Mouse (Mus musculus): ENCODE data around the gene Kat2b.
"Not testable (repeated sequence)": the region's sequence is repeated elsewhere in the genome, so short reads cannot be mapped to it uniquely, and the experiment has no call there.

Gene Kat2b

DNA sequence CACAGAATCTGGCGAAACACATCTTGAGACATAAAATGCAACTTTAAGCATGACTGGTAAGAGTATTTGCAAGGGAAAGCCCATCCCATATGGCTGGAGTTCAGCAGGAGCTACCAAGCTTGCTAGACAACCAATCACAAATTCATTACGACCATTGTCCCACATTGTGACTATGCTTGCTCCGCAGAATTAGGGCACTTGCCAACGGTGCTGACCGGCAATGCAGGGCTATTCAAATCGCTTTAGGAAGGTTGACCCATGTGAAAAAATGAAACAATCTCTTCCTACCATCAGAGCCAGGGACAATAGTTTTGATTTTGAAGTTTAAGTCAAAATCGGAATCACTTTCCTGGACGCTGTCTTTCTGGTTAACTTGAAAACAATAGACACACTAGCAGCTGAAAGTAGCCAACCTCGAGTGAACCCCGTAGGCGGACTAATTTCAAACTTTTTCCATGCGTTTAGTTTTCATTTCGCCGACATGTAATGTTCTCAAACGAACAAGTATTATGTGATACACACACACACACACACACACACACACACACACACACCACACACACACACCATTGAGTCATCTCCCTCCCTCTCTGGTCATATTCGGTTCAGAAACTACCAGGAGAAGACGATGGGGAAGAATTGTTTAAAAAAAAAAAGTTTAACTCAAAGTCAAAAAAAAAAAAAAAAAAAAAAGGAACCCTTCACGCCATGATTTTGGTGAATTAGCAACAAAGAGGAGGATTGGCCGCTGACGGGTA is at the start of gene Kat2b:
Gene Kat2b, plus strand, starts transcription at position 701 of the 758 bp plus-strand sequence.
- peak; percentile 46 to 58 for DNase-seq

DNA sequence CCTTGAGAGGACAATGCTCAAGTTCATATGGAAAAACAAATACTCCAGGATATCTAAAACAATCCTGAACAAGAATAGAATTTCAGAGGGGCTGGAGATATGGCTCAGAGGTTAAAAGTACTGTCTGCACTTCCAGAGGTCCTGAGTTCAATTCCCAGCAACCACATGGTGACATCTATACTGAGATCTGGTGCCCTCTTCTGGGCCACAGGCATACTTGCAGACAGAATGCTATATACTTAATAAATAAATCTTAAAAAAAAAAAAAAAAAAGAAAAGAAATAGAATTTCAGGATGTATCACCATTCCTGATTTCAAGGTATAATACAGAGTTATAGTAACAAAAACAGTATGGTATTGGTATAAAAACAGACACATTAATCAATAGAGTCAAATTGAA is 47.3 kb upstream of the Kat2b start:
- DNase-seq, result no peak

DNA sequence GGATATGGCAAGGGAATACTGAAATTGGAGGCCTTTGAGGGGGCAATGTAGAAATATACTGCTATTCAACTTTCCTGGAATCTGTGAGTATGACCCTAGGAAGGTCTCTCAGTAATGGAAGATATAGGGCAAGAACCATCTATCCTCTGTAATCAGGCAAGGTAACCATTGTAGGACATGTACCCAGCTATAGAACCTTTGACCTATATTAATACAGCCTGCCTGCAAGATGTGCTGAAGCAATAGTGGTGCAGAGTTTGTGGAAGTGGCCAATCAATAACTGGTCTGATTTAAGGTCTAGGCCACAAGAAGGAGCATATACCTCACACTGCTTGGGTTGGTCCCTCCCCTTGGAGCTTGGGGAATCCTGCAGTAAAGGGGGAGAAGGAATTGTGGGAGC is 46.2 kb upstream of the Kat2b start:
- no peak for DNase-seq

DNA sequence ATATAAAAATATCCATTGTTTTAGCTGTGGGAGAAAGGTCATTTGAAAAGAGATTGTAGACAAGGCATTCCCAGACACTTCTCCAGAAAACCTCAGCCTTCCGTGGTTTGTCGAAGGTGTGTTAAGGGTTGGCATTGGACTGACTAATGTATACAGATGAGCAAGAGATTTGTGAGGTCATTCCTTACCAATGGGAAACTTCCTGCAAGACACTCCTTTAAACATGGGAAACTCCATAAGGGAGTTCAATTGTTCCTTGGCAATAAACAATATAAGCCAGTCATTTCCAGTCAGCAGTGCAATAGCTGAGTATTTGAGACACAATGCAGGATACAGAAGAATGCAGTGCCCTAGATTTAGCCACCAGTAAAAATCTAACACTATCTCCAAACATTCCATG is 38.6 kb upstream of the Kat2b start:
- DNase-seq, result no peak

GRCm38 (mm10) chr17:53531160-53531559 is 35.5 kb upstream of the Kat2b start:
- DNase-seq, result no peak

DNA sequence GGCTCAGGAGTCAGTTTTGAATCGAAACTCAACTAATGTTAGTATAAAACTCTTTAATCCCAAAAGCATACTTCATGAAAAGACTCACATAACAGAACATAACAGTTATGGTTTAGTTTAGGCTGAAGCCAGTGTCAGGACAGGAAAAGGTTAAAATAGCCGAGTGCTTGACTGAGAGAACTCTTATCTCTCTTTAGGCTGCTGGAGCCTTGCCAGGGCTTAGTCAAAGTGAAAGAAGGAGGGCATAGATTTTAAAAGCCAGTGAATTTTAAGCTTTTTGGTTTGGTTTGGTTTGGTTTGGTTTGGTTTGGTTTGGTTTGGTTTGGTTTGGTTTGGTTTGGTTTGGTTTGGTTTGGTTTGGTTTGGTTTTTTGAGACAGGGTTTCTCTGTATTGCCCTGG is 34.2 kb upstream of the Kat2b start:
- DNase-seq, result no peak

DNA sequence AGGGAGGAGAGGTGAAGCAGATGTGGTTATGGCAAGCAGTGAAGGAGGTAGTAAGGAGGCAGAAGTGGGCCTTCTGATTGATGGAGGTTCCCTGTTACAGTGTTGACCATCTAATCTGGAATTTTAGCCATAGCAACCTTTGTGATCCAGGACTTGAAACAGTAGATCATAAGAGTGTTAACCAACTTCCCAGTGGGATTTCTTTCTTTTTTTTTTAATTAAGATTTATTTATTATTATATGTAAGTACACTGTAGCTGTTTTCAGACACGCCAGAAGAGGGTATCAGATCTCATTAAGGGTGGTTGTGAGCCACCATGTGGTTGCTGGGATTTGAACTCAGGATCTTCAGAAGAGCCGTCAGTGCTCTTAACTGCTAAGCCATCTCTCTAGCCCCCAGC is 27.3 kb upstream of the Kat2b start, which contains the start of gene Pp2d1:
Gene Pp2d1, minus strand, starts transcription at position 101 of the 400 bp plus-strand sequence.
- DNase-seq, result not testable (repeated sequence)

- no peak for DNase-seq
Observed at GRCm38 (mm10) chr17:53542536-53542935, 24.1 kb upstream of the Kat2b start.

- DNase-seq, result peak; percentile 43 to 55
Observed at GRCm38 (mm10) chr17:53543591-53544324, 22.9 kb upstream of the Kat2b start.

DNA sequence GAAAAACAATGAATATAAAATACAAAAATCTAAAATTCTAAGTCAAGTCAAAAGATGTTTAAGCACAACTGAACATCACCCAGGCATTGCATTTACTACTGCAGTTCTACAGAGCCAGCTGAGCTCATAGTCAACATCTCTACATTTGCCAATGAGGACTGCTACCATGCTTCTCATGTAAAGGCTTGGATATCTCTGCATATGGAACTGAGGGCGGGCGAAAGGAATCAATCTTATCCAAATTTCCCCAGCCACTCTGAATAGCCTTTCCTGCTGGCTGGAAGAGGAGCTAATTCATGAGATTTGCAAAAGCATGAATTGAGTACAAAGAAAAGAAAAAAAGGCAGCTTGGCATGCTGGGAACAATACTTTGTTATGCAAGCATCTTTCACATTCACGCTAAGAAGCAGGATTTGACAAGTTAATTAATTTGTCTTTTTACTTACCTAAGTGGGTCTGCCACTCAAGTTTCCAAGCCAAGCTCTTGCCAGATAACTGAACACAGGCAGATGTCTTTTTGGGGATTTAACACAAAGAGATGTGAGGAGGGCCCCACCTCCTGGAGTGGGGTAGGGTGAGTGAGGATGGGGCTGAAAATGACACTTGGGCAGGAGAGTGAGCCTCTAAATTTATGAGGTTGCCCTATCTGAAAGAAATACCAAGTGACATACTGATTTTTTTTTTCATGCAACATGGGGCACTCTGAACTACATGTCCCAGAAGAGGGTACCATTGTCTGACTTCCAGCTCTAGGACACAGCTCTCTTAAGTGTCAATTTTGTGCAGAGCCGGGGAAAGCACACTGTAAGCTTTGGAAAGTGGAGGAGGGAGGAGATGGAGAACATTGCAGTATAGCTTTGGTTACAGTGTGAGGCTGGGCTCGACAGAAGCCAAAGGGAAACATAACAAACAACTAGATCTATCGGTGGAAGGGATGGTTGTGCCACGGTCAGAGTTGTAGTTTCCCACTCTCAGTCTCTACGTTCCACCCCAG is 15.1 kb upstream of the Kat2b start:
- DNase-seq, result no peak

DNA sequence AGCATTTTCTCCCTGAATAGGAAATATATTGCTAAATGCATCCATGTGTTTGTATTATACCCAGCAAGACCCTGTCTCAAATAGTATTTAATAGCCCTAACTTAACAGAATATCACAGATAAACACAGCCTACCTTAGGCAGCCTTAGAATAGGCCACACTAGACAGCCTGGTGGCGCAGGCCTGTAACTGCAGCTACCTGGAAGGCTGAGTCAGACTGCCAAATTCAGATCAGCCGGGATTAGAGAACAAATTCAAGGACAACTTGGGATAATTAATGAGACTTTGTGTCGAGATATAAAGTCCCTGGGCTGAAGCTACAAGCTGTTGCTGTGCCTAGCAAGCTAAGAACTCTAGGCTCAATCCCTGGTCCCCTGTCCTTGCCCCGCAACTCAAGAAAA is 12.6 kb upstream of the Kat2b start:
- DNase-seq, result no peak

GRCm38 (mm10) chr17:53554813-53555212 is 11.8 kb upstream of the Kat2b start:
- no peak for DNase-seq

GRCm38 (mm10) chr17:53557443-53557842 is 9.2 kb upstream of the Kat2b start:
- no peak for DNase-seq

- DNase-seq, result no peak
Observed at GRCm38 (mm10) chr17:53559646-53560045, 7.0 kb upstream of the Kat2b start.

GRCm38 (mm10) chr17:53561458-53562029 is 5.1 kb upstream of the Kat2b start:
- DNase-seq, result no peak

DNA sequence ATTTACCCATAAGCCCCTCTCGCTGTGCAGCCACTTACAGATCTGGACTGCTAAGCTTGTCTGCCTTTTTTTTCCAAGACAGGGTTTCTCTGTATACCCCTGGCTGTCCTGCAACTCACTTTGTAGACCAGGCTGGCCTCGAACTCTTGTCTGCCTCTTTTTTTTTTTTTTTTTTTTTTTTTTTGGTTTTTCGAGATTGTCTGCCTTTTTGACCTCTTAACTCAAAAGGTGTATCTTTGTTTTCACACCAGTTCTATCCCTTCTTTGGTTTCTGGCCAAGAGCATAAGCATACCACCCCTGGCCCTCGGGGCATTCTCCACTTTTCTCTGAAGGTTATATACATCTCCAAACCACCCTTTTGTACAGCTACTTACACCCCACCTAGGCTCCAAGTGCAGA is 1.8 kb upstream of the Kat2b start:
- no peak for DNase-seq

DNA sequence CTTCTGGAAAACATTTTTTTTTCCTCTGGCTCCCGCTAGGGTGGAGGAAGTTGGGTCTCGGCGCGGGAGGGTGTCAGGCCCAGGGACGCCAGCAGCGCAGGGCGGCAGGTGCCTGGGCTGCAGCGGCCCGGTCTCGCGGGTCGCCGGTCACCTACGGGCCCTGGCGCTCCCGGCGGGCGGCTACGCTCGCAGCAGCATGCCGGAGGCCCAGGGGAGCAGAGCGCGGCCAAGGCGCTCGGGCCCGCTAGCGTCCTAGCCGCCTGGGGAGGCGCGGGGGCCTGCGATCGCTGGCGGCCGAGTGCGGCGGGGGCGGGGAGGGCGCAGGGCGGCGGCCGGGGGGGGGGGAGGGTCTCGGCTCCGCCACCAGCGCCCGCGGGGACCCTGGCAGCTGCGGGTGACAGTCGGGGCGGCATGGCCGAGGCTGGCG is 271 bp downstream of the Kat2b start:
- DNase-seq, result peak; percentile 80 to 81

GRCm38 (mm10) chr17:53567346-53568101 is 863 bp downstream of the Kat2b start:
- peak; percentile 46 to 54 for DNase-seq

DNA sequence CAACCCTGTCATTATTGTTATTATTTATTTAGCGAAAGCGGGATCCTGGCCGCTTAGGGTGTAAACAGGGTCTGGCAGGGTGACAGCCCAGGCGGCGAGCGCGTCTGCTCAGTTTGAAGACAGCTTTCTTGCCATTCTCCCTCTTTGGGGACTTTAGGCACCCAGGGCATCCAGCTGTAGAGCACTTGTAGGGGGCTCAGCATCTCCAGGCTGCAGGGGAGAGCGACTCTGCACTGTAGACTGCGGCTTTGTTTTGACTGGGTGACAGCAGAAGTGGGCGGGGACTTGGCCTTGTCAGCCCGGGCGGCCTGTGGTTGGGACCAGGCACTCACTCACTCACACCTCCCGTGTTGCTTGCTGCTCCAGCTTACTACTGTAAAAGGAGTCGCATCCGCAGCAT is 1.5 kb downstream of the Kat2b start:
- DNase-seq, result peak; percentile 85 to 88

- DNase-seq, result no peak
Observed at GRCm38 (mm10) chr17:53568734-53569386, 2.2 kb downstream of the Kat2b start.

DNA sequence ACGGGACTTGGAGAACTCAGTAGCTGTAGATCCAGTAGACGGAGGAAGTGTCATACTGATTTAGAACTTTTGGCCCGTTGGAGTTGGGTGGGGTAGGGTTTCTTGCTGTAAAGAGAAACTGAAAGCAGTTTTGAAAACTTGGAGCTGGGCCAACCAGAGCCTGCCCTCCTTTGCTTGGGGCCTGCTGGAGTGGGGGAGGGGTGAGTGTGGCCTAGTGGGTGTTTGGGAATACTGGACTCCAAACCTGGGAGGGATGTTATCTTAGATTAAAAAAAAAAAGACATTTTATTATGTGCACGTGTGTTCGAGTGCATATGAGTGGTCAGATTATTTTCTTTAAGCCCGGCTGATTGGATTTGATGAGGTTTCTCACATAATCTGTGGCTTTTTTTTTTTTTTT is 3.2 kb downstream of the Kat2b start:
- peak; percentile 83 to 89 for DNase-seq

Data from lung, adult 18-20 months (tissue).